Mouse (Mus musculus): ENCODE results near the gene Smim24.

DNA sequence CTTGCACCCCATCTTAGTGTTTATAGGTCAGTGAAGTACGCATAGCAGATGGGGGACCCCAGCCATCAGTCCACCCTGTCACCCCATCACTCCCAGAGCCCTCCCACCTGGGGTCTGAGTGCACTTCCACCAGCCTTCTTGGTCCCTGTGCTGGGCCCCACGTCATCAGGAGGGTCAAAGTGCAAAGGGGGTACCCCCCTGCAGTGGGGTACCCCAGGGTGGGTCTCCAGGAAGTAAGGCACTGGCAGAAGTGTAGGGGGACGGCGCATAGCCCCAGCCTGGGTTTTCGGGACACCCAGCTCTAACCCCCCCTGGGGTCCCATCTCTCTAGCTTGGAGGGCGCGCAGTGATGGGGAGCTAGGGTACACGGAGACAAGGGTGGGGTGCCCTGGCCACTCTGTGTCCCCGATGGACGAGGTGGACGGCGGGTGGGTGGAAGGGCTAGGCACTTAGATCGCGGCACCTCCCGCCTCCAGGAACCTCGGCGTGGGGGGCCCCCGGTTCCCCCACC is 7.0 kb downstream of the Smim24 start:
- no peak for TF ChIP-seq CTCF (IDR thresholded peaks at IDR 0.05; ENCODE audit: low read depth)
- no peak for TF ChIP-seq EP300 (IDR thresholded peaks at IDR 0.05; ENCODE audit: low read depth)

All from heart, postnatal 0 days (tissue).